Mouse (Mus musculus): ENCODE data around the gene Sbk3.

Gene Sbk3

GRCm38 (mm10) chr7:4933103-4933502 lies 37.9 kb downstream of the Sbk3 start:
- DNase-seq (ENCODE audit: low read depth) = no peak

- DNase-seq (ENCODE audit: low read depth) = no peak
Observed at GRCm38 (mm10) chr7:4928323-4928722, 42.6 kb downstream of the Sbk3 start.

- no peak for DNase-seq (ENCODE audit: low read depth)
Observed at GRCm38 (mm10) chr7:4927711-4928110, 43.3 kb downstream of the Sbk3 start.

- no peak for DNase-seq (ENCODE audit: low read depth)
Observed at GRCm38 (mm10) chr7:4926849-4927248, 44.1 kb downstream of the Sbk3 start.

GRCm38 (mm10) chr7:4925441-4926381 lies 45.3 kb downstream of the Sbk3 start, which contains the start of gene Ssc5d:
TSS of gene Ssc5d (plus strand) at chr7:4925785.
- no peak for DNase-seq (ENCODE audit: low read depth)

GRCm38 (mm10) chr7:4924891-4925301 lies 46.1 kb downstream of the Sbk3 start:
- DNase-seq (ENCODE audit: low read depth) = peak; percentile 9

GRCm38 (mm10) chr7:4924483-4924882 lies 46.5 kb downstream of the Sbk3 start:
- DNase-seq (ENCODE audit: low read depth) = peak; percentile 11

- peak; percentile 34 for DNase-seq (ENCODE audit: low read depth)
Observed at GRCm38 (mm10) chr7:4923586-4924364, 47.2 kb downstream of the Sbk3 start.

- DNase-seq (ENCODE audit: low read depth) = peak; percentile 37
Observed at GRCm38 (mm10) chr7:4922931-4923565, 47.9 kb downstream of the Sbk3 start.

- DNase-seq (ENCODE audit: low read depth) = peak; percentile 61
Observed at GRCm38 (mm10) chr7:4922508-4922907, 48.5 kb downstream of the Sbk3 start.

GRCm38 (mm10) chr7:4921824-4922482 lies 49.0 kb downstream of the Sbk3 start, which contains the start of gene Nat14:
TSS of gene Nat14 (plus strand) at chr7:4922028.
- no peak for DNase-seq (ENCODE audit: low read depth)

- DNase-seq (ENCODE audit: low read depth) = peak; percentile 5
Observed at GRCm38 (mm10) chr7:4920976-4921823, 49.8 kb downstream of the Sbk3 start.

GRCm38 (mm10) chr7:4920496-4920895 lies 50.5 kb downstream of the Sbk3 start:
- no peak for DNase-seq (ENCODE audit: low read depth)

GRCm38 (mm10) chr7:4919971-4920370 lies 51.0 kb downstream of the Sbk3 start:
- no peak for DNase-seq (ENCODE audit: low read depth)

- no peak for DNase-seq (ENCODE audit: low read depth)
Observed at GRCm38 (mm10) chr7:4919096-4919495, 51.9 kb downstream of the Sbk3 start.

GRCm38 (mm10) chr7:4918681-4919080 lies 52.3 kb downstream of the Sbk3 start:
- no peak for DNase-seq (ENCODE audit: low read depth)

GRCm38 (mm10) chr7:4917494-4917893 lies 53.5 kb downstream of the Sbk3 start:
- no peak for DNase-seq (ENCODE audit: low read depth)

- peak; percentile 19 for DNase-seq (ENCODE audit: low read depth)
Observed at GRCm38 (mm10) chr7:4915669-4916416, 55.1 kb downstream of the Sbk3 start.

Measured in naive thymus-derived CD4-positive, alpha-beta T cell, adult 2 months (primary cell).